Mouse (Mus musculus): Measurements from ENCODE around the gene Tenm2. TPM values are rescaled to one million over a fixed set of nuclear protein-coding genes. Genes with fewer than 3 reads are reported as not detected.
A peak's percentile ranks its signal among the peaks of the same experiment; 100 is the strongest.

The Tenm2 gene
- polyA plus RNA-seq, 1 experiment from 2014 or later, result 3.4 TPM

GRCm38 (mm10) chr11:36911406-36911805 is 324.4 kb downstream of the Tenm2 start:
- no peak overlapping the region for H3K4me3 ChIP-seq (ENCODE audit: low read depth, low read length)
- H3K9ac ChIP-seq (ENCODE audit: low read depth, low read length), result no peak overlapping the region
- no peaks in the 10 kb centered on the region for H3K9me3 ChIP-seq (ENCODE audit: control insufficient read depth, low read length)
- no peak overlapping the region for H3K4me2 ChIP-seq (ENCODE audit: low read depth, low read length)
- DNase-seq (ENCODE audit: low spot score), result no peak
- no peak overlapping the region for H3K27ac ChIP-seq (replicated peaks; ENCODE audit: low read depth, low read length)
- H3K27me3 ChIP-seq (replicated peaks; ENCODE audit: control insufficient read depth, insufficient read depth, low read length), result no peaks in the 10 kb centered on the region
- H3K36me3 ChIP-seq (ENCODE audit: control insufficient read depth, insufficient read depth, low read length), result no peaks in the 10 kb centered on the region
- H3K4me1 ChIP-seq (ENCODE audit: control insufficient read depth, insufficient read depth, low read length), result no peaks in the 10 kb centered on the region
- no peak for ATAC-seq (ENCODE audit: low read depth)
- 71% methylated on average over 4 of the region's 4 CpGs for WGBS

- WGBS, result 89% methylated on average over 1 of the region's 1 CpGs
- Histone ChIP-seq H3K27ac (replicated peaks; ENCODE audit: low read depth, low read length) (no peak overlapping the region), H3K4me2 (ENCODE audit: low read depth, low read length) (no peak overlapping the region), H3K27me3 (replicated peaks; ENCODE audit: control insufficient read depth, insufficient read depth, low read length) (no peaks in the 10 kb centered on the region), H3K9me3 (ENCODE audit: control insufficient read depth, low read length) (no peaks in the 10 kb centered on the region), H3K4me1 (ENCODE audit: control insufficient read depth, insufficient read depth, low read length) (no peaks in the 10 kb centered on the region), H3K4me3 (ENCODE audit: low read depth, low read length) (no peak overlapping the region), H3K36me3 (ENCODE audit: control insufficient read depth, insufficient read depth, low read length) (no peaks in the 10 kb centered on the region), H3K9ac (ENCODE audit: low read depth, low read length) (no peak overlapping the region)
- ATAC-seq (ENCODE audit: low read depth) (no peak), DNase-seq (ENCODE audit: low spot score) (no peak)
Observed at GRCm38 (mm10) chr11:36909036-36909435, 326.7 kb downstream of the Tenm2 start.

- no peak overlapping the region for H3K4me2 ChIP-seq (ENCODE audit: low read depth, low read length)
- no peak overlapping the region for H3K27ac ChIP-seq (replicated peaks; ENCODE audit: low read depth, low read length)
- DNase-seq (ENCODE audit: low spot score) (no peak), ATAC-seq (ENCODE audit: low read depth) (no peak)
- H3K36me3 ChIP-seq (ENCODE audit: control insufficient read depth, insufficient read depth, low read length), result no peaks in the 10 kb centered on the region
- WGBS, result 30% methylated on average over 2 of the region's 2 CpGs
- no peaks in the 10 kb centered on the region for H3K27me3 ChIP-seq (replicated peaks; ENCODE audit: control insufficient read depth, insufficient read depth, low read length)
- no peak overlapping the region for H3K9ac ChIP-seq (ENCODE audit: low read depth, low read length)
- H3K9me3 ChIP-seq (ENCODE audit: control insufficient read depth, low read length), result 0 out of 2 replicates have a peak, but pooled peaks cover 3% of the 10 kb centered on the region
- H3K4me3 ChIP-seq (ENCODE audit: low read depth, low read length), result no peak overlapping the region
- H3K4me1 ChIP-seq (ENCODE audit: control insufficient read depth, insufficient read depth, low read length), result no peaks in the 10 kb centered on the region
Observed at GRCm38 (mm10) chr11:36902302-36902701, 333.5 kb downstream of the Tenm2 start.

DNA sequence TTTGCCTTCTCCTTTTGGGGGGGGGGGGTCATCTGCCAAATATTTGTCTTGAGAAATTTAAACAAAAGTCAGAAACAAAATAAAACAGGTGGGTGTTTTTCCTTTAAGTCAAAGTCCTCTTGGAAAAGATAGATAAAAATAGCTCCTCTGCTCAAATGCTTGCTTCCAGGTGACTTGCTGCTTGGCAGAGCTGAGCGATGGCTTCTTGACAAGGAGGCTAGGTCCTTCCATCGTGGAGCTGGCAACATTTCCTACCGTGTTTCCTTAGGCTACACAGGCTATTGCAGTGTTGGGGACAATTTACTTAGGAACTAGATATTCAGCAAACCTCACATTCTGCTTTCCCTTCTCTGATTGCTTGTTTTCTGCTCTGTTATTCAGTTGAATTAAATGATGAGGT is 342.7 kb downstream of the Tenm2 start:
- ATAC-seq (ENCODE audit: low read depth), result no peak
- 67% methylated on average over 3 of the region's 3 CpGs for WGBS
- Histone ChIP-seq H3K27me3 (replicated peaks; ENCODE audit: control insufficient read depth, insufficient read depth, low read length) (no peaks in the 10 kb centered on the region), H3K4me1 (ENCODE audit: control insufficient read depth, insufficient read depth, low read length) (no peaks in the 10 kb centered on the region), H3K4me3 (ENCODE audit: low read depth, low read length) (no peak overlapping the region), H3K36me3 (ENCODE audit: control insufficient read depth, insufficient read depth, low read length) (no peaks in the 10 kb centered on the region), H3K27ac (replicated peaks; ENCODE audit: low read depth, low read length) (no peak overlapping the region), H3K4me2 (ENCODE audit: low read depth, low read length) (no peak overlapping the region), H3K9me3 (ENCODE audit: control insufficient read depth, low read length) (no peaks in the 10 kb centered on the region), H3K9ac (ENCODE audit: low read depth, low read length) (no peak overlapping the region)
- no peak for DNase-seq (ENCODE audit: low spot score)

- peak; percentile 27 for DNase-seq (ENCODE audit: low spot score)
- no peaks in the 10 kb centered on the region for H3K4me1 ChIP-seq (ENCODE audit: control insufficient read depth, insufficient read depth, low read length)
- WGBS, result 36% methylated on average over 3 of the region's 3 CpGs
Observed at GRCm38 (mm10) chr11:36891106-36891505, 344.7 kb downstream of the Tenm2 start.

GRCm38 (mm10) chr11:36887490-36887889 is 348.3 kb downstream of the Tenm2 start:
- ATAC-seq (ENCODE audit: low read depth), result no peak
- H3K36me3 ChIP-seq (ENCODE audit: control insufficient read depth, insufficient read depth, low read length), result no peaks in the 10 kb centered on the region
- 40% methylated on average over 7 of the region's 7 CpGs for WGBS

More at GRCm38 (mm10) chr11:36891106-36891505, 344.7 kb downstream of the Tenm2 start:
- no peak overlapping the region for H3K4me3 ChIP-seq (ENCODE audit: low read depth, low read length)
- ATAC-seq (ENCODE audit: low read depth), result no peak
- no peak overlapping the region for H3K9ac ChIP-seq (ENCODE audit: low read depth, low read length)
- H3K36me3 ChIP-seq (ENCODE audit: control insufficient read depth, insufficient read depth, low read length), result no peaks in the 10 kb centered on the region
- no peak overlapping the region for H3K4me2 ChIP-seq (ENCODE audit: low read depth, low read length)
- no peak overlapping the region for H3K27ac ChIP-seq (replicated peaks; ENCODE audit: low read depth, low read length)
- H3K27me3 ChIP-seq (replicated peaks; ENCODE audit: control insufficient read depth, insufficient read depth, low read length), result no peaks in the 10 kb centered on the region
- no peaks in the 10 kb centered on the region for H3K9me3 ChIP-seq (ENCODE audit: control insufficient read depth, low read length)

GRCm38 (mm10) chr11:36886147-36886546 is 349.6 kb downstream of the Tenm2 start:
- Histone ChIP-seq H3K9ac (ENCODE audit: low read depth, low read length) (no peak overlapping the region), H3K9me3 (ENCODE audit: control insufficient read depth, low read length) (no peaks in the 10 kb centered on the region), H3K36me3 (ENCODE audit: control insufficient read depth, insufficient read depth, low read length) (no peaks in the 10 kb centered on the region), H3K4me2 (ENCODE audit: low read depth, low read length) (no peak overlapping the region), H3K27me3 (replicated peaks; ENCODE audit: control insufficient read depth, insufficient read depth, low read length) (no peaks in the 10 kb centered on the region), H3K4me3 (ENCODE audit: low read depth, low read length) (no peak overlapping the region), H3K27ac (replicated peaks; ENCODE audit: low read depth, low read length) (no peak overlapping the region), H3K4me1 (ENCODE audit: control insufficient read depth, insufficient read depth, low read length) (no peaks in the 10 kb centered on the region)
- DNase-seq (ENCODE audit: low spot score) (no peak), ATAC-seq (ENCODE audit: low read depth) (no peak)
- WGBS, result 69% methylated on average over 3 of the region's 3 CpGs

More at GRCm38 (mm10) chr11:36887490-36887889, 348.3 kb downstream of the Tenm2 start:
- Histone ChIP-seq H3K27ac (replicated peaks; ENCODE audit: low read depth, low read length) (no peak overlapping the region), H3K4me2 (ENCODE audit: low read depth, low read length) (no peak overlapping the region), H3K9me3 (ENCODE audit: control insufficient read depth, low read length) (no peaks in the 10 kb centered on the region), H3K4me3 (ENCODE audit: low read depth, low read length) (no peak overlapping the region), H3K4me1 (ENCODE audit: control insufficient read depth, insufficient read depth, low read length) (no peaks in the 10 kb centered on the region), H3K27me3 (replicated peaks; ENCODE audit: control insufficient read depth, insufficient read depth, low read length) (no peaks in the 10 kb centered on the region), H3K9ac (ENCODE audit: low read depth, low read length) (no peak overlapping the region)
- peak; percentile 19 for DNase-seq (ENCODE audit: low spot score)

GRCm38 (mm10) chr11:36872961-36873360 is 362.8 kb downstream of the Tenm2 start:
- peak; percentile 75; the same call in 1 of the 2 replicates for ATAC-seq (ENCODE audit: low read depth)
- DNase-seq (ENCODE audit: low spot score), result peak; percentile 51
- Histone ChIP-seq H3K4me1 (ENCODE audit: control insufficient read depth, insufficient read depth, low read length) (no peaks in the 10 kb centered on the region; the same call in 1 of the 2 replicates), H3K27ac (replicated peaks; ENCODE audit: low read depth, low read length) (no peak overlapping the region), H3K4me3 (ENCODE audit: low read depth, low read length) (no peak overlapping the region), H3K9me3 (ENCODE audit: control insufficient read depth, low read length) (no peaks in the 10 kb centered on the region), H3K4me2 (ENCODE audit: low read depth, low read length) (no peak overlapping the region), H3K36me3 (ENCODE audit: control insufficient read depth, insufficient read depth, low read length) (no peaks in the 10 kb centered on the region), H3K9ac (ENCODE audit: low read depth, low read length) (no peak overlapping the region), H3K27me3 (replicated peaks; ENCODE audit: control insufficient read depth, insufficient read depth, low read length) (no peaks in the 10 kb centered on the region)
- WGBS, result 26% methylated on average over 4 of the region's 4 CpGs

DNA sequence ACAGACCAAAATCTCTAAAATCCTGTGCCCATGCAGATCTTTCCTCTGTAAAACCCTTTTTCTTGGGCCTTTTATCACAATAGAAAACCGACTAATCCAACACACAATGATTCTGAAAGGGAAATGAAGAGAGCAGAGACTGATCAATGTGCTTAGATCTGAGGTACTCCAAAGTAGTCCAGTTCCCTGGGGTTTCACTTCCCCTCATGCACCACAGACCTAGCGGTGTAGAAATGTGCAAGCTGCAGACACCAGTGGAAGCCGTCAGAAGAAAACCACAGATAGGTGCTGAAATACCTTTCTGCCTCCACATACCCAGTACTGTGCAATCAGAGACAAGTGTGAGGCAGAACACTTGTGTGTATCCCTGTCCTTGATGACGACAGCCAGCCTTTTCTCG is 365.2 kb downstream of the Tenm2 start:
- 77% methylated on average over 5 of the region's 5 CpGs for WGBS
- Histone ChIP-seq H3K36me3 (ENCODE audit: control insufficient read depth, insufficient read depth, low read length) (no peaks in the 10 kb centered on the region), H3K4me1 (ENCODE audit: control insufficient read depth, insufficient read depth, low read length) (no peaks in the 10 kb centered on the region; the same call in 1 of the 2 replicates), H3K27ac (replicated peaks; ENCODE audit: low read depth, low read length) (no peak overlapping the region), H3K4me2 (ENCODE audit: low read depth, low read length) (no peak overlapping the region), H3K9ac (ENCODE audit: low read depth, low read length) (no peak overlapping the region), H3K9me3 (ENCODE audit: control insufficient read depth, low read length) (no peaks in the 10 kb centered on the region), H3K27me3 (replicated peaks; ENCODE audit: control insufficient read depth, insufficient read depth, low read length) (no peaks in the 10 kb centered on the region), H3K4me3 (ENCODE audit: low read depth, low read length) (no peak overlapping the region)
- DNase-seq (ENCODE audit: low spot score), result no peak
- no peak for ATAC-seq (ENCODE audit: low read depth)

Measured in embryonic facial prominence, embryonic 14.5 days (tissue).